Mouse (Mus musculus): ENCODE measurements around the gene Pip4k2c. TPM values are rescaled to one million over a fixed set of nuclear protein-coding genes. Genes with fewer than 3 reads are reported as not detected.

The Pip4k2c gene
- polyA plus RNA-seq, 1 experiment from 2014 or later, result 19.5 TPM

DNA sequence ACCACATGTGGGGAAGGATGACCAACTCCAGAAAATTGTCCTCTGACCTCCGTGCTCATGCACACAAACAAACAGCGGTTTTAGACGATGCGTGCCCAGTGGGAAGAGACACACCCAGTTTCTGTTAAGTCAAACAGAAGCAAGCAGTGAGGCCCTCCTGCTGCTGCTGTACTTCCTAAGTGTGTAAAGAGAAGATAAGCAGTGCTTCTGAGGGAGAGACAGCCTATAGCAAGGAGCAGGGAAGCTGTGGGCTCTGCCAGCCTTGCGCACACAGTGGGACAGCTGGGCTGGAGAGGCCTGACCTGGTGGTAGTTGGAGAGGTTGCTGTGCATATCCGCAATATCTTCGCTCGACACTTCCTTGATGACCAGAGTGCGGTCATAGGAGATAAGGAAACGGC, 6.0 kb downstream of the Pip4k2c start:
- Histone ChIP-seq H3K27me3 (no peaks in the 10 kb centered on the region), H3K4me1 (peaks cover 10% of the 10 kb centered on the region), H3K27ac (no peak overlapping the region), H3K4me2 (no peak overlapping the region), H3K4me3 (no peak overlapping the region), H3K9ac (no peak overlapping the region), H3K9me3 (replicated peaks) (no peaks in the 10 kb centered on the region), H3K36me3 (ENCODE audit: poor library complexity, severe bottlenecking) (peaks cover 77% of the 10 kb centered on the region)
- 90% methylated on average over 10 of the region's 10 CpGs for WGBS
- no peak for ATAC-seq

- H3K9ac ChIP-seq, result no peak overlapping the region
- WGBS, result 94% methylated on average over 5 of the region's 5 CpGs
- H3K4me1 ChIP-seq, result peaks cover 4% of the 10 kb centered on the region; the same call in 1 of the 2 replicates
- no peaks in the 10 kb centered on the region for H3K9me3 ChIP-seq (replicated peaks)
- H3K27ac ChIP-seq, result no peak overlapping the region
- no peak overlapping the region for H3K4me2 ChIP-seq
- no peak for ATAC-seq
- no peaks in the 10 kb centered on the region for H3K27me3 ChIP-seq
- H3K36me3 ChIP-seq (ENCODE audit: poor library complexity, severe bottlenecking), result peaks cover 85% of the 10 kb centered on the region
- no peak overlapping the region for H3K4me3 ChIP-seq
Measured at GRCm38 (mm10) chr10:127204589-127204988, 6.8 kb downstream of the Pip4k2c start.

DNA sequence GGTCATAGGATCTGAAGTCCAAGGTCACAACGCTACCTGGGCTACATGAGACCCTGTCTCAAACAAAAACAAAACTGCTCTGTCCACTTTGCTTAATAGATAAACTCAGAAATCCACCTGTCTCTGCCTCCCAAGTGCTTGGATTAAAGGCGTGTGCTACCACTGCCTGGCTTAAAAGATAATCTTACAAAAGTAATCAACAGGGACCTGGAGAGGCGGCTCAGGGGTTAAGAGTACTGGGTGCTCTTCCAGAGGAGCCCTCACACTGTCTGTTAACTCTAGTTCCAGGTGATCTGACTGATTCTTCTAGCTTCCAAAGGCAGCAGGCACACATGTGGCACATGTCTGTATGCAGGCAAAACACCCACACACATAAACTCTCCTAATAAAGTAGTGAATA, 8.3 kb downstream of the Pip4k2c start:
- H3K4me2 ChIP-seq, result no peak overlapping the region
- no peaks in the 10 kb centered on the region for H3K9me3 ChIP-seq (replicated peaks)
- no peak for ATAC-seq
- no peak overlapping the region for H3K27ac ChIP-seq
- peaks cover 92% of the 10 kb centered on the region for H3K36me3 ChIP-seq (ENCODE audit: poor library complexity, severe bottlenecking)
- no peak overlapping the region for H3K4me3 ChIP-seq
- H3K27me3 ChIP-seq, result no peaks in the 10 kb centered on the region
- WGBS, result 95% methylated on average over 3 of the region's 3 CpGs
- H3K9ac ChIP-seq, result no peak overlapping the region
- no peaks in the 10 kb centered on the region for H3K4me1 ChIP-seq

DNA sequence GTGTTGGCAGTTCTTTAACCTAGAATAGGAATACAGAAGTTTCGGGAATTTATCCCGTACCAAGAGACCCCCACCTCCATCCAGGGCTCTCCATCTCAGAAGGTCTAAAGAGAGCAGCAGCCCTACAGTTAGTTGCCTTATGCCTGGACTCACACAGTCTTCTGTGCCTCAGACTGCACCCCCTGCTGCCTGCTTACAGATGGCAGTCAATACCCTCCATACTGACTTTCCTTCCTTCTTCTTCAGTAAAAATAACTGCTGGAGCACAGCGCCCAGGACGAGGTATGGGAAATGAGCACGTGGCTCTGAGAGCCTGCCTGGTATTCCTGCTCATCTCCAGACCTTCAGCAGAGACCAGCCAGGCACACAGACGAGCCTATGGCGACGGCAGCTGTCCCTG, 11.1 kb downstream of the Pip4k2c start:
- WGBS, result 92% methylated on average over 8 of the region's 8 CpGs
- no peaks in the 10 kb centered on the region for H3K27me3 ChIP-seq
- H3K27ac ChIP-seq, result no peak overlapping the region
- H3K9ac ChIP-seq, result no peak overlapping the region
- H3K36me3 ChIP-seq (ENCODE audit: poor library complexity, severe bottlenecking), result peaks cover 79% of the 10 kb centered on the region
- peaks cover 8% of the 10 kb centered on the region for H3K4me1 ChIP-seq
- H3K4me3 ChIP-seq, result no peak overlapping the region
- no peak for ATAC-seq
- H3K9me3 ChIP-seq (replicated peaks), result no peaks in the 10 kb centered on the region
- no peak overlapping the region for H3K4me2 ChIP-seq

DNA sequence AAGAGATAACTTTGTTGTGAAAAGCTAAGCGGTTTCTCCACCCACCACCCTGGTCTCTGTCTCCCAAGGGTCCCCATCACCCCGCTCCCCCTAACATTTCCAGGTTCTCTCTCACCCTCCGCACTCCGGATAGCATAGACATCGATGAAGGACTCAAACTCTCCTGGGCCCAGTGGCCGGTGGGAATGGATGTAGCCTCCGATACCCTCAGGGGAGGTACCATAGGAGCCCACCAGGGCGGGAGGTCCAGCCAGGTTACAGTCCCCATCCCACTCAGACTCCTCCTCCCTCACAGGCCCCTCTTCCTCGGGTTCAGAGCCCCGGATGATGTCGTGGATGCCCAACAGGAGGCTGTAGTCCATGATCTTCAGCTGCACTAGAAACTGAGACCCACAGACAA, 11.9 kb downstream of the Pip4k2c start:
- Histone ChIP-seq H3K27me3 (no peaks in the 10 kb centered on the region), H3K9ac (no peak overlapping the region), H3K36me3 (ENCODE audit: poor library complexity, severe bottlenecking) (peaks cover 71% of the 10 kb centered on the region), H3K9me3 (replicated peaks) (no peaks in the 10 kb centered on the region), H3K27ac (no peak overlapping the region), H3K4me1 (peaks cover 14% of the 10 kb centered on the region), H3K4me3 (no peak overlapping the region), H3K4me2 (no peak overlapping the region)
- WGBS, result 87% methylated on average over 11 of the region's 11 CpGs
- ATAC-seq, result no peak

DNA sequence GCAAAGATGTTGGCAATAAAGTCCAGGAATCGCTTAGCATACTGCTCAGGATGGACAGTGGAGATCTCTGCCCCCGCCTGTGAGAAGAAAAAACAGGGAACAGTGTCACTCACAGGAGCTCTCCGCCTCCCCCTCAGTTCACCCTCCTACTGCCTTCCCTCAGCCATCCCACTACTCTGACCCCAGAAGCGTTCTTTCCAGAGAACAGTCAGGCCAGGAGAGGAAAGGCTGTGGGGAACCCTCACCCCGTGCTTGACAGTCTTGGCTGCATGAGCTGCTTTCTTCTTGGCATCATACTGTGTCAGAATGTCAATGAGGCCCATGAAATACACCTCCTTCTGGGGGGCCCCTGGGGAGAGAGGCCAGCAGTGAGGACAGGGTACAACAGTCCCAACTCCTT, 12.3 kb downstream of the Pip4k2c start:
- 72% methylated on average over 5 of the region's 5 CpGs for WGBS

GRCm38 (mm10) chr10:127198492-127198891, 12.9 kb downstream of the Pip4k2c start:
- ATAC-seq, result no peak
- no peaks in the 10 kb centered on the region for H3K9me3 ChIP-seq (replicated peaks)
- H3K4me2 ChIP-seq, result no peak overlapping the region
- 82% methylated on average over 2 of the region's 2 CpGs for WGBS
- H3K27me3 ChIP-seq, result no peaks in the 10 kb centered on the region
- no peak overlapping the region for H3K4me3 ChIP-seq
- H3K36me3 ChIP-seq (ENCODE audit: poor library complexity, severe bottlenecking), result peaks cover 63% of the 10 kb centered on the region
- H3K4me1 ChIP-seq, result peaks cover 17% of the 10 kb centered on the region
- no peak overlapping the region for H3K27ac ChIP-seq
- H3K9ac ChIP-seq, result no peak overlapping the region

More for the DNA sequence above, 12.3 kb downstream of the Pip4k2c start:
- Histone ChIP-seq H3K36me3 (ENCODE audit: poor library complexity, severe bottlenecking) (peaks cover 67% of the 10 kb centered on the region), H3K4me1 (peaks cover 17% of the 10 kb centered on the region), H3K4me3 (no peak overlapping the region), H3K27me3 (no peaks in the 10 kb centered on the region), H3K9ac (no peak overlapping the region), H3K4me2 (no peak overlapping the region), H3K27ac (no peak overlapping the region), H3K9me3 (replicated peaks) (no peaks in the 10 kb centered on the region)
- ATAC-seq, result no peak

DNA sequence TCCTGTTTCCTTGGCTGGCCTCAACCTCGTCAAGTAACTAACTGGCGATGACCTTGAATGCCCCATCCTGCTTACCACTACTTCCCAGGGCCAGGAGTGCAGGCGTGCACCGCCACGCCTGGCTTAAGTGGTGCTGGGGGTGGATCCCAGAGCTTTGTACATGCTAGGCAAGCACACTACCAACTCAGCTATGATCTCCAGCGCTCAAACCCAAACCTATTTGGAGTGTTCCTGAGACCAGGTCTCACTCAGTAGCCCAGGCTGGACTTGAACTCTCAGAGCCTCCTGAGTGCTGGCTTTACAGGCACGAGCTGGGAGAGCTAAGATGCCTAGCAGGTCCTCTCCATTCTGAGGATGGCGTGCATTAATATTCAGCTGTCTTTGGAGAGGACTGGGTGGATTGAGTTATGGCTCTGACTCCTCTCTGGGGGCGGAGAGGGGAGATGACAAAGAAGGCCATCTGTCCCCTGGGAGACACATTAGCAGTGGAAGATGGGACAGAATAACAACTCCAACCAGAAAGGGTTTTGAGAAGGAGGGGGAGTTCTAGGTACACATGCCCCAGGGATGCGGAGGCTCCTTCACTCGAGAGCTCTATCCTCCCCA, 13.8 kb downstream of the Pip4k2c start:
- no peak overlapping the region for H3K9ac ChIP-seq
- no peaks in the 10 kb centered on the region for H3K27me3 ChIP-seq
- H3K9me3 ChIP-seq (replicated peaks), result no peaks in the 10 kb centered on the region
- ATAC-seq, result no peak
- peaks cover 63% of the 10 kb centered on the region for H3K36me3 ChIP-seq (ENCODE audit: poor library complexity, severe bottlenecking)
- H3K4me3 ChIP-seq, result no peak overlapping the region
- WGBS, result 90% methylated on average over 11 of the region's 11 CpGs
- H3K4me2 ChIP-seq, result no peak overlapping the region
- no peak overlapping the region for H3K27ac ChIP-seq
- H3K4me1 ChIP-seq, result peaks cover 17% of the 10 kb centered on the region

GRCm38 (mm10) chr10:127197104-127197503, 14.3 kb downstream of the Pip4k2c start:
- peaks cover 63% of the 10 kb centered on the region for H3K36me3 ChIP-seq (ENCODE audit: poor library complexity, severe bottlenecking)
- H3K4me1 ChIP-seq, result peaks cover 17% of the 10 kb centered on the region
- no peak for ATAC-seq
- no peaks in the 10 kb centered on the region for H3K9me3 ChIP-seq (replicated peaks)
- no peaks in the 10 kb centered on the region for H3K27me3 ChIP-seq
- no peak overlapping the region for H3K27ac ChIP-seq
- WGBS, result 92% methylated on average over 8 of the region's 8 CpGs
- H3K9ac ChIP-seq, result no peak overlapping the region
- no peak overlapping the region for H3K4me3 ChIP-seq
- H3K4me2 ChIP-seq, result no peak overlapping the region

GRCm38 (mm10) chr10:127196392-127196791, 15.0 kb downstream of the Pip4k2c start:
- Histone ChIP-seq H3K36me3 (ENCODE audit: poor library complexity, severe bottlenecking) (peaks cover 62% of the 10 kb centered on the region), H3K27ac (peak overlapping the region; percentile 91; the same call in 1 of the 2 replicates), H3K9me3 (replicated peaks) (no peaks in the 10 kb centered on the region), H3K4me1 (peaks cover 17% of the 10 kb centered on the region), H3K27me3 (no peaks in the 10 kb centered on the region), H3K4me3 (peak overlapping the region; percentile 90), H3K9ac (peak overlapping the region; percentile 96), H3K4me2 (peak overlapping the region; percentile 73)
- ATAC-seq, result peak; percentile 43
- WGBS, result 6% methylated on average over 5 of the region's 5 CpGs

- peak within 1 kb of the TSS; percentile 96 for H3K9ac ChIP-seq
- peaks cover 19% of the 10 kb centered on the region for H3K4me1 ChIP-seq
- ATAC-seq, result peak; percentile 77
- H3K27ac ChIP-seq, result peak within 1 kb of the TSS; percentile 91
- no peaks in the 10 kb centered on the region for H3K27me3 ChIP-seq
- H3K4me2 ChIP-seq, result peak within 1 kb of the TSS; percentile 73
- peaks cover 65% of the 10 kb centered on the region for H3K36me3 ChIP-seq (ENCODE audit: poor library complexity, severe bottlenecking)
- H3K4me3 ChIP-seq, result peak within 1 kb of the TSS; percentile 90
- no peaks in the 10 kb centered on the region for H3K9me3 ChIP-seq (replicated peaks)
- under 1% methylated on average over 35 of the region's 47 CpGs for WGBS
Measured at GRCm38 (mm10) chr10:127195328-127196129, 15.9 kb downstream of the Pip4k2c start, which contains the start of gene Dtx3. Gene Dtx3 (minus strand): TSS chr10:127195728.

- no peaks in the 10 kb centered on the region for H3K27me3 ChIP-seq
- ATAC-seq, result peak; percentile 26
- H3K4me1 ChIP-seq, result peaks cover 28% of the 10 kb centered on the region
- H3K27ac ChIP-seq, result peak overlapping the region; percentile 91
- peak overlapping the region; percentile 90 for H3K4me3 ChIP-seq
- H3K4me2 ChIP-seq, result peak overlapping the region; percentile 73
- H3K36me3 ChIP-seq (ENCODE audit: poor library complexity, severe bottlenecking), result peaks cover 58% of the 10 kb centered on the region
- 25% methylated on average over 22 of the region's 22 CpGs for WGBS
- H3K9me3 ChIP-seq (replicated peaks), result no peaks in the 10 kb centered on the region
- H3K9ac ChIP-seq, result peak overlapping the region; percentile 96
Measured at GRCm38 (mm10) chr10:127194428-127195327, 16.7 kb downstream of the Pip4k2c start.

Data from forebrain, embryonic 13.5 days (tissue).